Mouse (Mus musculus) liver, adult 2 months (tissue): ENCODE results near the gene 4931409K22Rik. TPM values are rescaled to one million over a fixed set of nuclear protein-coding genes. Genes with fewer than 3 reads are reported as not detected.

ENCODE experiments used
- DNase-seq: peaks from one replicate; pipeline ENCODE4 v3.0.0-alpha.2; 2011; ENCODE audit warnings: low read depth, low spot score; ENCODE audit errors: extremely low read depth
- H3K27ac ChIP-seq: fragments of 200-500 bp; replicated peaks from 2 replicates; pipeline ENCODE4 v1.5.1; 2012; ENCODE audit warnings: low read depth, mild to moderate bottlenecking, control low read depth, inconsistent platforms, low read length; ENCODE audit not compliant: insufficient read depth
- H3K27me3 ChIP-seq: fragments of 200-500 bp; 2 replicates; pipeline ENCODE4 v1.6.1; 2012; ENCODE audit warnings: mild to moderate bottlenecking, moderate library complexity, low read length, inconsistent platforms; ENCODE audit not compliant: control insufficient read depth, insufficient read depth
- H3K36me3 ChIP-seq: fragments of 200-500 bp; 2 replicates; pipeline ENCODE4 v1.6.1; 2012; ENCODE audit warnings: low read length, inconsistent platforms; ENCODE audit not compliant: control insufficient read depth, insufficient read depth
- H3K4me1 ChIP-seq: fragments of 200-500 bp; 2 replicates; pipeline ENCODE4 v1.6.1; 2011; ENCODE audit warnings: low read length; ENCODE audit not compliant: control insufficient read depth, insufficient read depth
- H3K4me3 ChIP-seq: fragments of 200-500 bp; 2 replicates; pipeline ENCODE4 v1.5.1; 2011; ENCODE audit warnings: low read depth, mild to moderate bottlenecking, control low read depth, low read length, moderate library complexity; ENCODE audit not compliant: insufficient read depth
- H3K79me2 ChIP-seq: fragments of 200-500 bp; 2 replicates; pipeline ENCODE4 v1.6.1; 2012; ENCODE audit warnings: inconsistent platforms, mild to moderate bottlenecking, low read length, moderate library complexity; ENCODE audit not compliant: control insufficient read depth, insufficient read depth
- H3K9ac ChIP-seq: fragments of 200-500 bp; 2 replicates; pipeline ENCODE4 v1.6.1; 2012; ENCODE audit warnings: low read depth, mild to moderate bottlenecking, control low read depth, inconsistent platforms, low read length
- CTCF ChIP-seq: fragments of 200-500 bp; IDR thresholded peaks from 2 replicates; pipeline ENCODE4 v1.5.1; 2011; ENCODE audit warnings: low read depth, low read length, control low read depth
- POLR2A ChIP-seq: fragments of 200-500 bp; IDR thresholded peaks from 2 replicates; pipeline ENCODE4 v1.6.1; 2011; ENCODE audit warnings: low read length, control low read depth; ENCODE audit not compliant: insufficient read depth; ENCODE audit errors: extremely low read depth
- WGBS: fragments of 180-500 bp; shearing (Covaris S2); methylation state at CpG from one replicate; pipeline ENCODE4 v1.1.7; 2018; 5-methylcytosine and 5-hydroxymethylcytosine counted together
- polyA plus RNA-seq: library from polyadenylated mRNA; depleted of rRNA; stranded (reverse); fragments of >200 nt; gene quantifications from 2 replicates; pipeline ENCODE4 v1.2.3, GENCODE M21; 2012
- total RNA-seq: library from RNA; depleted of rRNA; stranded (reverse); fragments of >200 nt; gene quantifications from 2 replicates; pipeline ENCODE4 v1.2.3, GENCODE M21; 2014

The 4931409K22Rik gene
- total and polyA plus RNA-seq, 2 experiments: not detected

DNA sequence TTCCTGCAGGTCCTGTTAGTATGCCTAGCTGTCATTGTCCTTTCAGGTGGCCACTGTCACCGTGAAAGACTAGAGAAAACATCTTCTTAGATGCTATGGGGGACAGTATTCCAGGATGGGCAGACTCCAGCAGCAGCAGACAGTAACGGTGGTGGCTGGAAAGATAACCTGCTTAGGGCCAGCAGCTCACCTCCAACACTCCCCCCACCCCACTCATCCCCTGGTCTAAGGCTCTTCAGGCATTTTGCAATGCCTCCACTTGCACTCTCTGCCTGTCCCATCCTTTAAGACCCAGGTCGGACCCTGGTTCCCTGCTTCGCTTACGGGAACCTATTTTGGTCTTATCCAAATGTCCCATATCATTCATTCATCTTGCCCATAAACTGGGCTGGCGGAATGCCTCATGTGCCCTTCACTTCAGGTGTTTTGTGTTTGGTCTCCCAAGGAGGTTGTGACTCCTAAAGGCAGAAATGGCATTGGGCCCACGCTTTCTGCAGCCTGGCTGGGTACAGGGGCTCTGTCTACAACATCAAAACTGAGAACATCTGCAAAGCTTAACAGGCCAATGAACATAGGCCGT lies 46.9 kb upstream of the 4931409K22Rik start:
- H3K27ac ChIP-seq: peak overlapping the region; percentile 46
- peaks cover 15% of the 10 kb centered on the region for H3K4me1 ChIP-seq
- H3K27me3 ChIP-seq: no peaks in the 10 kb centered on the region
- no peaks in the 10 kb centered on the region for H3K79me2 ChIP-seq
- WGBS: 78% methylated on average over 8 of the region's 8 CpGs
- H3K36me3 ChIP-seq: no peaks in the 10 kb centered on the region
- no peak for DNase-seq
- TF ChIP-seq POLR2A (no peak), CTCF (no peak)
- no peak overlapping the region for H3K4me3 ChIP-seq
- H3K9ac ChIP-seq: 0 out of 2 replicates have a peak overlapping the region, but pooled peaks have one; percentile 13

DNA sequence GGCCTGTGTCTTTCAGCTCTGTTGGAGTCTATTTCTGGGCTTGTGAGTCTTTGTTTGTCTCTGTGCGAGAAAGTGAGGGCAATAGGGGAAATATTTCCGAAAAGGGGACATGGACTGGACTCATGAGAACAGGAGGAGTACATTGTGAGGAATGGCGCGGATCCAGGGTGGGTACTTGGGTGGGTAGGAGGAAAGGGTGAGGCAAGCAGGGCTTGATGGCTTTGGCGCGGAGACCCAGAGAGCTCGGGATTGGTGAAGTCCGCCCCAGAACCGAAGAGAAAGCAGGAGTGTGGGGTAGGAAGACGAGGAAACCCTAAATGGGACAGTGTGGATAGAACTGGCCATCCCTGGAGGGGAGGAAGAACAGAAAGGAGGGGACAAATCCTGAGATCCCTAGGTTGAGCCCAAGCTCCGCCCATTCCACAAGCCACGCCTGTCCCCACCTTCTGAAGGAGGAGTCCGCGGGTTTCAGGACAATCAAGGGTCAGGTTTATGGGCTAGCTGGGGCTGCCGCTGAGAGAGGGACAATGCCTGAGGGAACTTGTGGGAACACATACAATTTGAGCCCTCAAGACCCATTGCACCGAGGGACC lies 46.2 kb upstream of the 4931409K22Rik start:
- whole genome bisulfite sequencing: 2% methylated on average over 16 of the region's 16 CpGs
- Histone ChIP-seq H3K27me3 (no peaks in the 10 kb centered on the region), H3K79me2 (no peaks in the 10 kb centered on the region), H3K4me1 (peaks cover 17% of the 10 kb centered on the region), H3K4me3 (peak overlapping the region; percentile 65), H3K36me3 (no peaks in the 10 kb centered on the region), H3K9ac (peak overlapping the region; percentile 88), H3K27ac (peak overlapping the region; percentile 46)
- TF ChIP-seq CTCF: no peak
- TF ChIP-seq POLR2A: 0 out of 2 replicates have a peak, but pooled peaks have one; percentile 47
- DNase-seq: peak; percentile 91

GRCm38 (mm10) chr5:24601911-24602750 lies 45.5 kb upstream of the 4931409K22Rik start:
- no peaks in the 10 kb centered on the region for H3K36me3 ChIP-seq
- peak overlapping the region; percentile 65 for H3K4me3 ChIP-seq
- peak overlapping the region; percentile 35 for H3K27ac ChIP-seq
- H3K79me2 ChIP-seq: no peaks in the 10 kb centered on the region
- peaks cover 18% of the 10 kb centered on the region for H3K4me1 ChIP-seq
- H3K9ac ChIP-seq: peak overlapping the region; percentile 88
- peak; percentile 66 for DNase-seq
- H3K27me3 ChIP-seq: no peaks in the 10 kb centered on the region
- under 1% methylated on average over 73 of the region's 73 CpGs for WGBS
- no peak for TF ChIP-seq CTCF
- peak; percentile 35; the same call in 1 of the 2 replicates for TF ChIP-seq POLR2A

DNA sequence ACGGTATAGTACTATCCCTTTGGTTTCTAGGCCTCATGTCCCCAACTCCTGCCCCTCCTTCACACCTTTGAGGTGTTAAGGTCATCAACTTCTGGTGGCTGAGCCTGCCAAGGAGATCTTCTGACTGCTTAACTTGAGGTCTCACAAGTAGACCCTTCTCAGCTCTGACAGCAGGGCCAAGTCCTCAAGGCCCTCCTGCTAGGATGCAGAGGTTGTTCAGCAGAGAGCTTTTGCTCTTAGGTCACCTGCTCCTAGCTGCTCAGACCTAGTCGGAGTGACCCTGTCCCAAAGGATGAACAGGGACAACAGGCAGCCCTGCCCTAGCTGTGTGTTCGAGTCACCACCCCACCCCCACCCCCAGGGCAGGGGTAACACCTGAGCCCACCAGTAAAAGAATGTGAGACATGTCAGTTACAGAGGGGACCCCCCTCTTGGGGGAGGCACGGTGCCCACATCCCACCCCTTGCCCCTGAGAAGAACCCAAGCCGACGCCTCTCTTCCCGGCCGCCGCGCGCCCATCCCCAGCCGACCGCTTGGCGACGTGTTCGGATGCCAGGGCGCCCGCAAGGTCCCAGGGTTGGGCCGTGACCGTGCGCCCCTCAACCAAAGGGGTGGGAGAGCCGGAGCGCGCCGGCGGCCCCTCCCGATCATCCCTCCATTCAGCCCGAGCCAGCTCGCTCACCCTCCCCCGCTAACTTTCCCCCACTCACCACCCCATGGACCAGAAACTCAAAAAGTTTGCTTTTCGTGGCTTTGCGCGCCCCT lies 44.6 kb upstream of the 4931409K22Rik start:
- no peaks in the 10 kb centered on the region for H3K36me3 ChIP-seq
- H3K27ac ChIP-seq: 0 out of 2 replicates have a peak overlapping the region, but pooled peaks have one; percentile 22
- peaks cover 19% of the 10 kb centered on the region for H3K4me1 ChIP-seq
- WGBS: 9% methylated on average over 33 of the region's 33 CpGs
- DNase-seq: no peak
- H3K4me3 ChIP-seq: peak overlapping the region; percentile 65
- H3K27me3 ChIP-seq: no peaks in the 10 kb centered on the region
- no peaks in the 10 kb centered on the region for H3K79me2 ChIP-seq
- H3K9ac ChIP-seq: peak overlapping the region; percentile 88
- TF ChIP-seq POLR2A (no peak), CTCF (no peak)

DNA sequence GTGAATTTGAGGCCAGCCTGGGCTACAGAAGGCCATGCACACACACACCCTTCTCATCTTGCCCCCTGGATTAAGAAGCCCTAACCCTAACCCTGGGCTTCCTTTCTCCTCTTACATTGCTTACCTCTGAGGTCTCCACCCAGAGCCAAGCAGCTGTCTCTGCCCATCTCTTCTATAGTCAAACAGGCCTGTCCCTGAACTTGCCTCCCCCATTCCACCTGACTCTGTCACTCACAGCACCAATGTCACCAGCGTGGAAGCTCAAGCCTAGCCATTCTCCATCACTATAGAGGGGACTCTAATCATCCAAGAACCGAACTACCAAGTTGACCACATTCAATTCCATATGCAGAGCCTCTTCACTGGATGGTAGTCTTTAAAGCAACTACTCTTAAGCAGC lies 43.6 kb upstream of the 4931409K22Rik start:
- no peak for DNase-seq
- Histone ChIP-seq H3K79me2 (no peaks in the 10 kb centered on the region), H3K4me1 (peaks cover 19% of the 10 kb centered on the region), H3K36me3 (no peaks in the 10 kb centered on the region), H3K27ac (no peak overlapping the region), H3K4me3 (no peak overlapping the region), H3K27me3 (no peaks in the 10 kb centered on the region), H3K9ac (no peak overlapping the region)
- 94% methylated on average over 2 of the region's 2 CpGs for WGBS
- TF ChIP-seq POLR2A: no peak
